Mouse (Mus musculus): ENCODE measurements at regions not wholly inside any gene's neighbourhood (a gene's known extent, or its start where the extent isn't known, plus 50 kb on each side); places are given as distances from the start of the nearest gene placed in this dataset.

GRCm38 (mm10) chr4:10285562-10285961, 588.7 kb upstream of the 2610301B20Rik start:
- in situ Hi-C loops (cut with MboI; ENCODE audit: low pct_unique_long_range_greater_than_20kb in 1 of 2, low sequenced_read_pairs in 2 of 2, unreplicated experiment in 1 of 2) = loop anchor here in 1 of 2 experiments (25.0 kb wide), 2 partner anchors 277 to 552 kb away; no protein-coding TSS in a partner anchor

DNA sequence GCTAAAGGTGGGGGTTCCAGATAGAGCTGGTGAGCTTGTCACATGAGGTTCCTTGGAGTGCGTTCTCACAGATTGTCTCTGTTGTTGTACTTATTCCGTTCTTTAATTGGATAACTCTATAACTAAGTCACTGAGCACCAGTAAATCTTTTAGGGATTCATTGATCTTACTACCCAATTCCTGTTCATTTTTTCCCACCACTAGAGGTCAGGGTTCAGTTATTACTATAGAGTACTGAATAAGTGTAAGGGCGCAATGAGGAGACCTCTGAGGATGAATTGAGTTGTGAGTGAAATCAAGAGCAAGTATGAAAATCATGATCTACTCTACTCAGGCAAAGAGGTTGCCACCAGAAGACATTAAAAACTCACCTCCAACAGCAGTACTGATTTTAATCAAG, 584.0 kb upstream of the 2610301B20Rik start:
- in situ Hi-C loops (cut with MboI; ENCODE audit: low pct_unique_long_range_greater_than_20kb in 1 of 2, low sequenced_read_pairs in 2 of 2, unreplicated experiment in 1 of 2) = loop anchor here in 1 of 2 experiments (25.0 kb wide), 2 partner anchors 272 to 547 kb away; no protein-coding TSS in a partner anchor

GRCm38 (mm10) chr4:10295012-10295530, 579.2 kb upstream of the 2610301B20Rik start:
- in situ Hi-C loops (cut with MboI; ENCODE audit: low pct_unique_long_range_greater_than_20kb in 1 of 2, low sequenced_read_pairs in 2 of 2, unreplicated experiment in 1 of 2) = loop anchor here in 1 of 2 experiments (25.0 kb wide), 2 partner anchors 267 to 542 kb away; no protein-coding TSS in a partner anchor

- in situ Hi-C loops (cut with MboI; ENCODE audit: low pct_unique_long_range_greater_than_20kb in 1 of 2, low sequenced_read_pairs in 2 of 2, unreplicated experiment in 1 of 2) = loop anchor here in 1 of 2 experiments (25.0 kb wide), 2 partner anchors 266 to 541 kb away; no protein-coding TSS in a partner anchor
Measured at GRCm38 (mm10) chr4:10296220-10296619, 578.1 kb upstream of the 2610301B20Rik start.

DNA sequence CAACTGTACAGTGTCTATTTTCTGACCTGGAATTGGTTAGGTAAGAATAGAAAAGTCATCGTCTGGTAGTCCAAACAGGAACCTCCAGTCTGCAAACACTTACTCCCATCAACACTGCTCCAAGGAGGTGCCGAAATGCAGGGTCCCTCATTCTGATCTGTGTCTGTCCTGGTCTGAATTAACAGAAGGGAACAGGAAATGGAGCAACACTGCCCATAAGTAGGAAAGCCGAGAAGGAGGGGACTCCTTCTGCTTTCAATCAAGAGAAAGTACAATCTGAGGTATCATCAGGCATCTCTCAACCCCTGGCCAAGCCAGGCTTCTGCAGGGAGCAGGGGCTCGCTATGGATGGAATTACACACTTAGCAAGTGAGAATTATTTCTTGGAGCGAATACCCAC, 562.4 kb upstream of the 2610301B20Rik start:
- in situ Hi-C loops (cut with MboI; ENCODE audit: low pct_unique_long_range_greater_than_20kb in 1 of 2, low sequenced_read_pairs in 2 of 2, unreplicated experiment in 1 of 2) = no loop called here

- in situ Hi-C loops (cut with MboI; ENCODE audit: low pct_unique_long_range_greater_than_20kb in 1 of 2, low sequenced_read_pairs in 2 of 2, unreplicated experiment in 1 of 2) = no loop called here
Measured at GRCm38 (mm10) chr4:10315144-10315543, 559.2 kb upstream of the 2610301B20Rik start.

GRCm38 (mm10) chr4:10315875-10316274, 558.4 kb upstream of the 2610301B20Rik start:
- in situ Hi-C loops (cut with MboI; ENCODE audit: low pct_unique_long_range_greater_than_20kb in 1 of 2, low sequenced_read_pairs in 2 of 2, unreplicated experiment in 1 of 2) = no loop called here

GRCm38 (mm10) chr4:10344147-10344546, 530.2 kb upstream of the 2610301B20Rik start:
- in situ Hi-C loops (cut with MboI; ENCODE audit: low pct_unique_long_range_greater_than_20kb in 1 of 2, low sequenced_read_pairs in 2 of 2, unreplicated experiment in 1 of 2) = no loop called here

GRCm38 (mm10) chr4:10351876-10352627, 522.2 kb upstream of the 2610301B20Rik start:
- in situ Hi-C loops (cut with MboI; ENCODE audit: low pct_unique_long_range_greater_than_20kb in 1 of 2, low sequenced_read_pairs in 2 of 2, unreplicated experiment in 1 of 2) = no loop called here

- in situ Hi-C loops (cut with MboI; ENCODE audit: low pct_unique_long_range_greater_than_20kb in 1 of 2, low sequenced_read_pairs in 2 of 2, unreplicated experiment in 1 of 2) = no loop called here
Measured at GRCm38 (mm10) chr4:10357572-10357971, 516.7 kb upstream of the 2610301B20Rik start.

DNA sequence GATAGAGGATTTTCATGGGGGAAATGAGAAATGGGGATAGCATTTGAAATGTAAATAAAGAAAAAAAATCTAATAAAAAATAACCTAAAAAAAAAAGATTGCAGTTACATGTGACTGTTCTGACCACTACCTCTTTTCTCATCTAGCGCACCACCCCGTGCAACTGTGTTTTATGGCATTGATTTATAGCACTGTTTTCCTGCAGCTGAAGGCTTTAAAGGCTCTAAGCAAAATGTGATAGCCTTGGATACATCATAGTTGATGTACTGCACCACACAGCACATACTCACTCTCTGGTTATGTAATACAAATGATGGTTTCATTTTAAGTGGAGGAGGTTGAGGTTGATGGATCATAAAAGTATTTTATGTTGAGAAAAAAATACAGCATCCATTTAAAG, 484.5 kb upstream of the 2610301B20Rik start:
- in situ Hi-C loops (cut with MboI; ENCODE audit: low pct_unique_long_range_greater_than_20kb in 1 of 2, low sequenced_read_pairs in 2 of 2, unreplicated experiment in 1 of 2) = no loop called here

- in situ Hi-C loops (cut with MboI; ENCODE audit: low pct_unique_long_range_greater_than_20kb in 1 of 2, low sequenced_read_pairs in 2 of 2, unreplicated experiment in 1 of 2) = no loop called here
Measured at GRCm38 (mm10) chr4:10397249-10397648, 477.0 kb upstream of the 2610301B20Rik start.

- in situ Hi-C loops (cut with MboI; ENCODE audit: low pct_unique_long_range_greater_than_20kb in 1 of 2, low sequenced_read_pairs in 2 of 2, unreplicated experiment in 1 of 2) = no loop called here
Measured at GRCm38 (mm10) chr4:10398075-10398474, 476.2 kb upstream of the 2610301B20Rik start.

- in situ Hi-C loops (cut with MboI; ENCODE audit: low pct_unique_long_range_greater_than_20kb in 1 of 2, low sequenced_read_pairs in 2 of 2, unreplicated experiment in 1 of 2) = no loop called here
Measured at GRCm38 (mm10) chr4:10399649-10400048, 474.6 kb upstream of the 2610301B20Rik start.

- in situ Hi-C loops (cut with MboI; ENCODE audit: low pct_unique_long_range_greater_than_20kb in 1 of 2, low sequenced_read_pairs in 2 of 2, unreplicated experiment in 1 of 2) = no loop called here
Measured at GRCm38 (mm10) chr4:10402928-10403327, 471.4 kb upstream of the 2610301B20Rik start.

GRCm38 (mm10) chr4:10404438-10404837, 469.9 kb upstream of the 2610301B20Rik start:
- in situ Hi-C loops (cut with MboI; ENCODE audit: low pct_unique_long_range_greater_than_20kb in 1 of 2, low sequenced_read_pairs in 2 of 2, unreplicated experiment in 1 of 2) = no loop called here

DNA sequence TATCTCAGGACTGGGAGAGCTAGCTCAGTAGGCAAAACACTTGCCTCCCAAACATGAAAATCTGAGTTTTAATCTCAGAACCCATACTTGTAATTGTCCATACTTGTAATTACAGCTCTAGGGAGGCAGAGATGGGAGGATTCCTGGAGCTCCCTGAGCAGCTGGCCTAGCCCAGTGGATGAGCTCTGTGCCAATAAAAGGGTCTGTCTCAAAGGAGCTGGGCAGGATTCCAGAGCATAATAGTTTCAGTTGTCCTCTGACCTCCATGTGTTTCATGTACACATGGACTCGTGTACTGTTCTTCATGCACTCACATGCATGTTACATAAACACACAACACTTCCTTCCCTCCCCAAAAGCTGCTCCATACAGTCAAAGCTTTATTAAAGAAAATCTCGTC, 469.2 kb upstream of the 2610301B20Rik start:
- in situ Hi-C loops (cut with MboI; ENCODE audit: low pct_unique_long_range_greater_than_20kb in 1 of 2, low sequenced_read_pairs in 2 of 2, unreplicated experiment in 1 of 2) = no loop called here

GRCm38 (mm10) chr4:10414274-10414673, 460.0 kb upstream of the 2610301B20Rik start:
- in situ Hi-C loops (cut with MboI; ENCODE audit: low pct_unique_long_range_greater_than_20kb in 1 of 2, low sequenced_read_pairs in 2 of 2, unreplicated experiment in 1 of 2) = no loop called here

GRCm38 (mm10) chr4:10421354-10421753, 452.9 kb upstream of the 2610301B20Rik start:
- in situ Hi-C loops (cut with MboI; ENCODE audit: low pct_unique_long_range_greater_than_20kb in 1 of 2, low sequenced_read_pairs in 2 of 2, unreplicated experiment in 1 of 2) = no loop called here

- in situ Hi-C loops (cut with MboI; ENCODE audit: low pct_unique_long_range_greater_than_20kb in 1 of 2, low sequenced_read_pairs in 2 of 2, unreplicated experiment in 1 of 2) = no loop called here
Measured at GRCm38 (mm10) chr4:10434438-10434837, 439.9 kb upstream of the 2610301B20Rik start.
